Mouse (Mus musculus) gonadal fat pad, adult 2 months (tissue): ENCODE measurements around the gene Cbx6. TPM values are rescaled to one million over a fixed set of nuclear protein-coding genes. Genes with fewer than 3 reads are reported as not detected.

Experiments
- DNase-seq: peaks from one replicate; pipeline ENCODE4 v3.0.0-alpha.2; 2012; ENCODE audit warnings: low read depth
- polyA plus RNA-seq: library from polyadenylated mRNA; depleted of rRNA; stranded (reverse); fragments of >200 nt; gene quantifications from 2 replicates; pipeline ENCODE4 v1.2.3, GENCODE M21; 2012

The Cbx6 gene
- polyA plus RNA-seq, 1 experiment: 56.9 TPM

DNA sequence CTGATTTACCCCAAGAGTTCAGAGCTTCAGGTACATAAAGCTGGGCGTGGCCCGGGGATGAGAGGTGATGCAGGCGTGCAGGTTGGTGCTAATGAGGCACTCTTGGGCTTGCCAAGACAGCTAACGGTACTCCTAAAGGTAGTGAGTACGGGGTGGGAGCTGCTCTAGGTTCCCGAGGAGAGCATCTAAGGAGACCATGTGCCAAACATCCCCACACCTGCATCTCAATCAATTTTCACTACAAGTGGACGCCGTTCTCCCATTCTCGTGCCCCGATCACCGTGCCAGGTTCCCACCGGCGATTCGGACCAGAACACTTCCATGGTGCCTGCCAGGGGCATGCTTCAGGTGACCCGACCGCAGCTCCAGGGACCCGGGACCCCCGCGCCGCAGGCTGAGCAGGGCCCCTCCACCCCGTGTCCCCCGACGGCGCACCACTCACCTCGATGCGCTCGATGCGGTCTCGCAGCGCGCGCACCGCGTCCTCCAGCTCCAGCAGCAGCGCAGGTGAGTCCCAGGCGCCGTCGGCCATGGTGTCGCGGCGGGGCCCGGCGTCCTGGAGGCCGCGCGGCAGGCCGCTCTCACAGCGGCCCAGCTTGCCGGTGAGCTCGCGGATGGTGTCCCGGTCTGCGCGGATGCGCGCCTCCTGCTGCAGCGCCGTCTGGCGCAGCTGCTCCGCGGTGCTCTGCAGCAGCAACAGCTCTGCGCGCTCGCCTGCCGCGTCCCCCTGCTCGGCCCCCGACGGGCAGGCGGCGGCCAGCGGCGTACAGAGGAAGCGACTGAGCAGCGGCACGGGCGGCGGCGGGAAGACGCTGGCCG lies 30.7 kb downstream of the Cbx6 start:
- no peak for DNase-seq

DNA sequence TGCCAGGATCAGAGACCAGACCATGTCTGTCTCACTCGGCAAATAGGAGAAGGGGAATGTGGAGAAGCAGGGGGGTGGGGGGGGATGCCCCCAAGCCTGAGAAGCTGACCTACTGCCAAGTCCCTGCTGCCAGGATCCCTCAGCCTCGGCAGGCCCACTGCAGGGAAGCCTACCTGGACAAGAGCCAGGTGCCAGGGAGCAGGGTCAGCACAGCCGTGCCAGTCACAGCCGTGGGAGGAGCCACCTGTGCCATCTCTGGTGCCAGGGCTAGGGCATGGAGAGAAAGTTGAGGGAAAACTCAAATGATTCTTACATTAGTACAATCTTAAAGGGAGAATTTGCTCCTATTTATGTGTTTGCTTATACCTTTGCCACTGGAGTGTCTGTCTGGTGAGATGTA lies 32.2 kb downstream of the Cbx6 start:
- DNase-seq: no peak

DNA sequence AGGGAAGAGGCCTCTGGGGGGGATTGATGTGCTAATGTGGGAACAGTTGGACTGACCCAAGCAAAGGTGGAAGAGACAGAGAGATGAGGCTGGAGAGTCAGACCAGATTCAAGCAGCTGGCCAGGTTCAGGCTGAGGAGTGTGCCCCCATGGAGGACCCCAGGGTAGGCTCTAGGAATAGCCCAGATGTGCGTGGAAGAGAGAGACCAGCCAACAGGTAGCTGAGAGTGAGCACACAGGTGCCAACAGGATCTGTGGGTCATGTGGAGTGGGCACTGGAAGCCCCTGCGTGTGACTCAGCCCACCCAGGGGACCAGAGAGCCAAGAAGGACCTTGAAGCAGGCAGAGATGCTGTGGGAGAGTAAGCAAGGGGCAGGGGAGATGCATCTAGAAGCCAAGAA lies 32.8 kb downstream of the Cbx6 start:
- no peak for DNase-seq

DNA sequence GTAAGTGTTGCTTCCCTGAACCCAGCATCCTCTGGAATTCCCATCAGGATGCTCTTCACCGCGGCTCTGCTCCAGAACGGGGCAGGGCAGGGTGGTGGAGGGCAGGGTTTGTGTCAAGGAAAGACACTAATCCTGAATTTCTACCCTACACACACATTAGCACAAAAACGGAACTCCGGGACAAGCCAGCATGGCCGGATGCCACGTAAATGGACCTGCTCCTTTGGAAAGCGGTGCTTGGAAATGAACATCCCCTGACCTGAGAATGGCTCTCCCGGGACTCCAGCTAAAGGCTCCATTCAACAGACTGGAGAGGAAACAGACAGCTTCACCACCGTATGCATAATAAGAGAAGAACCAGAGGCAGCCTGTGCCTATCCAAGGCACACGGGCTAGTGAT lies 33.8 kb downstream of the Cbx6 start:
- DNase-seq: no peak

DNA sequence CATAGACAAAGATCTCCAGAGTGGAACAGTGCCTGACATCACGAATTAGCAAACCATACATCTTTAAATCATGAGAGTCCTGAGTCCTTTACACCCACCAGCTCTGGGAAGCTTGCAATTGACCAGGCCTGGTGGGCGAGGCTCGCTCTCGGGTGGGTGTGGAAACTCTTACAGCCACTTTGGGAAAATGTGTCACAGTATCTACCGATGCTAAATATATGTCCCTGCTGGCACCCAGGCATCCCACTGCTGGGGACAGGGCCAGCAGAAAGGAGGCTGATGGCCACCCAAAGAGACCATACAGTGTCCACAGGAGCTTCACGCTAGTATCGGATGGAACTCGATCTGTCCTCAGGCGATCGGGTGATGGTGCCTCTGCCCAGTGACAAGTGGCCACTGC lies 35.9 kb downstream of the Cbx6 start:
- no peak for DNase-seq

DNA sequence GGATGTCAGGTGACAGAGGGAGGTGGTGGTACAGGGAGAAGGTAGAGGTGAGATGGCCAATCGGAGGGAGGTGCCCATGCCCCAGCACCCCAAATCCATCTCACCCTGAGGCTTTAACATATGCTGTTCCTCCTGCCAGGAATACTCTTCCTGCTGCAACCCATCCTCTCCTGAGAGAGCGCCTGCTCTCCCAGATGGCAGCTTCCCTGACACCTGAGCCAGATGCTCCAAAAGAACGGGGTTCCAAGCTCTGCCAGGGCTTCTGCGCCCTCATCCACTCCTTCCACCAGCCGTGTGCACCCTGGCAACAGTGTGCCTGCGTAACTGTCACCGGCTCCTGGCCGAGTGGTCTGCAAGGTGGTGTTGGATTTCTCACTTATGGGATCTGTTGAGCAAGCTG lies 36.8 kb downstream of the Cbx6 start:
- no peak for DNase-seq

DNA sequence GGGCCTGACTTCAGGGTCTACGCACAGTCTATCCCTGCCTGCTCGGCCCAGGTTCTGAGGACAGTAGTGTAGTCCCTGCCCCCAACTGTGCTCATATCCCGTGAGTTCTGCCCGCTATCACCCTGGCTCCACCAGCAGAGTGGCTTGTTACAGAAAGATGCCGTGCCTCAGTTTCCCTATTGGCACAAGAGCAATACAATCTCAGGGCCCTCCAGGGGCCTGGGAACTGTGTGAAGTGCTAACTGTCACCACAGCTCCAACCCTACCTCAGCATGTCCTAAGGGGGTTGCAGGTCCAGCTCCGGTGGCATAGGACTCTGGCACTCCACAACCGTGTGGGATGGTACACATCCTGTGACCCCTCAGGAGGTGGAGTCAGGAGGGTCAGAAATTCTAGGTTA lies 37.4 kb downstream of the Cbx6 start:
- no peak for DNase-seq

DNA sequence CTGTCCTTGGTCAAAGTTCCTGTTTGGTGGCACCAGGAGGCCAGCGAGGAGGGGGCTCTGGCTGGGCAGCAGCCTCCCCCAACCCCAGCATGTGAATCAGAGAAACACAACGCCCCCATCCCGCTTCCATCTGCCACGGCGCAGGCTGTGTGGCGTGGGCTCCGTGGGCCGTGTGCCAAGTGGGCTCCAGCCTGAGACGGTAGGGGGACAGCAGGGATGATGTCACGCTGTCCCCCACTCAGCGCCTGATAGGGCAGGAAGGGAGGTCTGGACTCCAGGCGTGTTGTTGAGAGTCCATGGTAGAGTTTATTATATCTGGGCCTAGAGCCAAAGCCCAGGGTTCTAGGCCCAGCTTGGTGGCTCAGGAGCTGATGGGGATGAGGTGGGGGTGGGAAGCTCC lies 38.2 kb downstream of the Cbx6 start:
- no peak for DNase-seq

DNA sequence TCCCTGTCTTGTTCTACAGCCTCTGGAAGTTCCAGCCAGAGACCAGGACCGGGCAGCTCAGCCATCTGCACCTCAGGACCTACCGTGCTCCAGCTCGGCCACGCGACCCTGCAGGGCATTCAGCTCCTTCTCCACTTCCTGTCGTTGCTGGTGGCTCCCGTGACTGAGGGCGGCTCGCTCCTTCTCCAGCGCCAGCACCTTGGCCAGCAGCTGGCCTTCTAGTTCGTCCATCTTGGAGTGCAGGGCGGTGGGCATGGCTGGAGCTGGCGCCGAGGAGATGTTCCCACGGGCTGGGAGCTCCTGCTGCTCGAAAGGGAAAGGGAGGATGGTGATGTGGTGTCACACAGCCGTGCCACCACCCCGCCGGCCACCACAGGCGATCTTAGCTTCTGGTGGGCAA lies 40.3 kb downstream of the Cbx6 start:
- DNase-seq: no peak

DNA sequence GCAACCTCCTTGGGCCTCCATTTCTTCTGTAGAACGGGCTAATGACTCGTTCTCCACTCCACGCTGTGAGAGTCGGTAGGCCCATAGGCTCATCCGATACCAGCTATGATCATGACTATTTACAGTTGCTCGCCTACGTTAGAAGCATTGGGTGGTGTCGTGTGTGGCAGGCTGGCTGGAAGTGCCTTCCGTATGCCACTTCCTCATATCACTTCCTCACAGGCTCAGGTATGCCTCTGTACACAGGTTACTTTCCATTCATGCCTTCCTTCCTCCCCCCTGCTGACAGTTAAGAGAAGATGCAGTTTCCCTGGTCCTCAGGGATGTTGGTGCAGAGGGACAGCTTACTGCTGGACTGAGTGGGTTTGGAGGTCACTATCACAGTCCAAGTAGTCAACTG lies 41.4 kb downstream of the Cbx6 start:
- no peak for DNase-seq

DNA sequence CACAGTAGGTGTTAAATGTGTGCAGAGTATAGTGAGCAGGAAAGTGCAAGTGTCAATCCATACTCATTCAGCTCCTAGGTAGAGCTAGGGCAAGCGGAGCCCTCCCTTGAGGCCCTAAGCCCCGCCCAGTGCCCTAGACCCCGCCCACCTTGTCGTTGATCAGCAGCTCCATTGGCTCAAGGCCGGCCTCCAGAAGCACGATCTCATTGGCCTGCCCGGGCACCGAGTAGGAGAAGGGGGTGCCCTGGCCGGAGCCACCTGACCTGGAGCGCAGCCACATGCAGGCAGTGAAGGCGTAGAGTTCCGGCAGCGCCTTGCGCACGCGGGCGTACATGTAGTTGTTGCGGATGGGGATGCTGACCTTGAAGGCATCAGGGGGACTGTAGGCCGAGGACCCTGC lies 42.0 kb downstream of the Cbx6 start:
- DNase-seq: no peak

DNA sequence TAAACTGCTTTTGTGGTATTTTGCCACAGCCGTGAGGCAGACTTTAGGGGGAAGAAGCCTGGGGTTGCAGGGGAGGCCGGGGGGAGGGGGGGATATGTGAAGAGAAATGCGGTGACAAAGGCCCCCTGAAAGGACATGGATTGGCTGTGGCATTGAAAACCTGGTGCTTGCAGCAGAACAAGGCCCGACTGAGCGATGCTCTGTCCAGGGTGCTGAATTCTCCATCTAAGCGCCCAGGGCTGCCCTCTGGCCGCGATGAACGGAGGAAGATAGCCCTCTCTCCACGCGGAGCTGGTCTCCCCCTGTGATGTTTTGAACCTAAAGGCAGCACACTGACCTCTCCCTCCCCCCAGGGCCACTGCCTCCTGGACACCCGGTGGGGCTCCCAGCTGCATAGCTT lies 43.0 kb downstream of the Cbx6 start:
- no peak for DNase-seq

DNA sequence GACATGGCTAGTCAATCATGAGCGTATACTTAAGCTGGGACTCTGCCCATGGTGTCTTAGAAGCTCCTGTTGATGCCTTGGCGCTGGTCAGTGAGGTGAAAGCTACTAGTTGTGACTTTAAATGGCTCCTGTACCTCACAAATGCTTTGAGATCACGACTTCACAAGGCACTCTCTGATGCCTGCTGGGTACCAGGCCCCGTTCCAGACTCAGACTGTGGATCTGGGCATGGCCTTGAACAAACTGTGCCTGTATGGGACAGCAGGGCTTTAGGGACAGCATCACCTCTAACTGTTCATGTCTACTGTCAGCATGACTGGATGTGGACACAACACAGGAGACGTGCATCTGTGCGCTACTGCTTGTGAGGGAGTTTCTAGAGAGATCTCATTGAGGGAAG lies 43.6 kb downstream of the Cbx6 start:
- no peak for DNase-seq

DNA sequence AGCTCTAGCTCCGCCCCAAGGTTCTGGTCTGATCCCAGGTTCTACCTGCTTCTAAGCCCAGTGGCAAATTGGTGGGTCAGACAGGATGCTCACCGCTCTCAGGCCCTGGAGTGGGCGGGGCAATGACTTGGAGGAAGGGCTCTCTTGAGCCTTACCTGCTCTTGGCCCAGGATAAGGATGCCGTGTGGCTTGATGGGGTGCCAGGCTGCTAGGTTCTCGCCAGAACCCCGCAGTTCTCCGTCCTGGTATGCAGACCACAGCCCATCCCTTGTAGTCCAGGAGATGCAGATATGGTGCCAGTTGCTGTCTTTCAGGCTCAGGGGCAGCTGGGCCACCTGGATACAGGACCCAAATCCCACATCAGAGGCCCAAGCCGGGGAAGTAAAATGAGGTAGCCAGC lies 44.4 kb downstream of the Cbx6 start:
- DNase-seq: no peak

DNA sequence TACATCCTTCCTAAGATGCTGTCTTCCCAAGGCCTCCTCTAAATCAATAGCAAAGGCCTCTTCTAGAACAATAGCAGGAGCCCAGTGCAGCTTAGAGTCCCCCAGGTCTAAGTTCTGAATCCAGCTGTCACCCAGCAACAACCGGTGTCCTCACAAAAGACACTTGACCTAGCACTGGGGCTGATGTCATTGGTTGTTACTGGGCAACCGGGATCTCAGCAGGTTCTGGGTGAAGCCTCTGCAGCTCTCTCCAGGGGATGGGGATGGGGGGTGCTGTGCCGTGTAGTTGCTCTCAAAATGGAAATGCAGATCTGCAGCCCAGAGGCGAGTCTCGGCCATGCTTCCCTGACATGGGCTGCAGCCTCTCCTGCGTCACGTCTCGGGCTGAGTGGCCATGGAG lies 46.7 kb downstream of the Cbx6 start:
- no peak for DNase-seq

DNA sequence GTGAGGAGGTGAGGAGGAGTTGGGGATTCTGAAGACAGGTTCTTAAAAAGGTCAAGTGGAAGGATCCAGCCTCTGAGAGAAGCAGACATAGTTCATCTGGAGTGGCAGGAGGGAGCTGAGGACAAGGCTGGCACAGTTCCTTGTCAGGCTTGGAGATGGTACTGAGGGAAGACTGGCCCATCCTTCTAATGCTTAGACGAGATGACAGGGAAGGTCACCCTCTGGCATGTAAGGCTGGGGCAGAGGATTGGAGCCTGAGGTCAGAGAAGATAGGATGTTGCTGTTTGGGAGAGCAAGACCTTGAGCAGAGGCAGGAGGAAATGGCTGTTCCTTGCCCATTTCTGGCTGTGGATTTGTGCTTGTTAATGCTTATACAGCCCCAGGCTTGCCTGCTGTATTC lies 49.4 kb downstream of the Cbx6 start:
- DNase-seq: no peak

DNA sequence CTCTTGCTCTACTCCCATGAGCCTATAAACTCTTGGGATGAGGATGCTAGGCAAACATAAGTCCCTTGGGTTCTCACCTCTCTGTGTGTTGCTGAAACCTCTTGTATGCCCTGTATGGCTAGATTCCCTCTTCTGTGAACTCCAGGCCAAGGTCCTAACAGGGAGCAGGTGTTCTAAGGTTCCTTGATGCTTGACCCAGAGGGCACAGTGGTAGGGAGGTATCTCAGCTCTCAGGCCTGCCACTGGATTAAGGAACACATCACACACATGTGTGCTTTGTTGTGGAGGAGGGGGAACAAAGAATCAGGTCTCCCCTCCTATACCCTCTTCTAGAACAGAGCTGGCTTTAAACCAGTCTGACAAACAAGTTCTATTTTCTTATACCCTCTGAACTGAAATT lies 56.7 kb downstream of the Cbx6 start, which contains the start of gene Dnal4:
Gene Dnal4 (minus strand): TSS at position 101 of the 400 bp plus-strand sequence.
- DNase-seq: no peak

DNA sequence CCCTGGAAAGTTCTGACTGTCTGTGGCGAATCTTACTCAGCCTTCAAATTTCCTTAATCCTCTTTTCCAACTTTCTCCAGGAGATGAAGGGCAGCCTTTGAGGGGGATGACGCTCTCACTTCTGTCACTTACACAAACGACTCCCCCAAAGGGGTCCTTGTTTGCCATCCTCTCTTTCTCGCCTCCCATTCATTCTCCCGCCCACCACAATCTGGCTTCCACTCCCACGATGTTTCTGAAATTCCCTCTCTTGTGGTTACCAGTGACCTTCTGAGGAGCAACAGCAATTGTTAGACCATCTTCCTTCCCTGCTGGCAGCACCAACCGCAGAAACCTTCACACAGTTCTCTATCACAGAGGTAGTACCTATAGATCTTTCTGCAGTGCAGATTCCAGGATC lies 58.8 kb downstream of the Cbx6 start:
- DNase-seq: no peak

DNA sequence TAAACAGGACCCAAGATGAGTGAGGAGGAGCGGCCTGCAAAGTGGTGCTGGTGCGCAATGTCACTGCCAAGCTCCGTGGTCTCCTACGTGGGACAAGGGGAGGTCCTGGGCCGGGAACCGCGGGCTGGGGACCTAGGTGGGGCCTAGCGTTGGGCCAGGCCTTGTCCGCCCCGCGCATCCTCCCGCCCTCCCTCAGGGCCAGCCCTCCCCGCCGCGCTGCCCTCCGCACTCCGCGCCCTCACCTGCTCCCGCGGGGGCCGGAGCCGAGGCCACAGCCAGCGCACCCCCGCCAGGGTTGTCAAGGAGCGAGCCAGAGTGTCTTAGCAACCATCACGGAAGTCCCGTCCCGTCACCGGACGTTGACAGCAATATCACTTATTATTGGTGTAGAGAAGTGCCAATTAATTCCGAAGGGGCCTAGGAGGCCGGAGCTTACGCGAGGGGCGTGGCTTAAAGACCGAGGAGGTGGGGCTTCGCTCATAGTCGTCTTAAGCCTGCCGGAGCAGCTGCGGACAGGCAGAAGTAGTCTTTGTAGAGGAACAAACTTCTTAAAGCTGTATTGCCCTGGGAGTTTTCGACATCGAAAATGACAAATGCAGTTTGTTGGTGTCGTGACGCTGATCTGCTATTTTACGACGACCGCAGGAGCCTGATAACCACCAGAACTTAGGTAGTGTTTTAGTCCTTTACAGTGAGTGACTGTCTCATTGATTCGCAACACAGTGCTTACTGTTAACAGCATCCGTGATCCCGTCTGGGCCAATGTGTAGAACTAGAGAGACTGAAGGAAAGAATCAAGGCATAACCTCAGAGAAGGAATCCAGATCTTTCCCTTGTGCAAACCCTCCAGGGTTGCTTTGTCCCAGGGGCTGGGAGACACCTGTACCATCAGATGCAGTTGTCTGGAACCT lies 60.1 kb downstream of the Cbx6 start:
- peak; percentile 84 for DNase-seq
